Mouse (Mus musculus) liver, embryonic 14.5 days (tissue): ENCODE results near the gene Adamts7.

Experiments
- CTCF ChIP-seq: IDR thresholded peaks from 2 replicates; pipeline ENCODE4 v1.5.1; 2016; ENCODE audit warnings: antibody characterized with exemption, low read depth, control low read depth
- EP300 ChIP-seq: IDR thresholded peaks from 2 replicates; pipeline ENCODE4 v1.6.1; 2016; ENCODE audit warnings: antibody characterized with exemption, low read depth

DNA sequence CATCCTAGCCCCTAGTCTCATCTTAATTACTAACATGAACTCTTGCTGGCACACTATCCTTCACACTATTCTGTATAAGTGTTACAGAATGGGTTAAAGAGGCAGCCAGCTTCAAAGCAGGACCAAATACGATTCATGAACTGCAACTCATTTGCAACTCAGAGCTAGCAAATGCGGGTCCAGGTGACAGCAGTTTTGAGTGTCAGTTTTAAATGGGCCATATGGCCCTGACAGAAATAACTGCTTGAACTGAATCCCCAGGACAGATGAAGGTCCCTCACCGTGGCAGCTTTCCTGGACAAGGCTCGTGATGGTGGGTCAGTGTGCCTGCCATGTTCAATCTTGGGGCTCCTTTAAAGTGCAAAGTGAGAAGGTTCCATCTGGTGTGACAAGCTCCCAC is 7.1 kb downstream of the Adamts7 start:
- TF ChIP-seq EP300 (no peak), CTCF (no peak)
